Mouse (Mus musculus) lung, embryonic 16.5 days (tissue): ENCODE data around the gene Ctbp1. TPM values are rescaled to one million over a fixed set of nuclear protein-coding genes. Genes with fewer than 3 reads are reported as not detected.

Source experiments
- ATAC-seq: fragments of 200-750 bp; cut with Nextera tagmentation; 2 replicates; pipeline ENCODE4 v1.8.0; 2017; ENCODE audit warnings: low read depth, mild to moderate bottlenecking, moderate library complexity
- H3K27ac ChIP-seq: fragments of 300-500 bp; sonication (generic); 2 replicates; pipeline ENCODE4 v1.5.1; 2014; ENCODE audit warnings: mild to moderate bottlenecking, control low read depth, low read length
- H3K27me3 ChIP-seq: fragments of 300-500 bp; sonication (generic); 2 replicates; pipeline ENCODE4 v1.6.1; 2014; ENCODE audit warnings: low read depth, low read length, mixed read lengths; ENCODE audit not compliant: control insufficient read depth, insufficient read depth
- H3K36me3 ChIP-seq: fragments of 300-500 bp; sonication (generic); 2 replicates; pipeline ENCODE4 v1.6.1; 2014; ENCODE audit warnings: low read length; ENCODE audit not compliant: control insufficient read depth, insufficient read depth
- H3K4me1 ChIP-seq: fragments of 300-500 bp; sonication (generic); replicated peaks from 2 replicates; pipeline ENCODE4 v1.6.1; 2014; ENCODE audit warnings: low read length, mixed read lengths; ENCODE audit not compliant: control insufficient read depth, insufficient read depth
- H3K4me2 ChIP-seq: fragments of 300-500 bp; sonication (generic); 2 replicates; pipeline ENCODE4 v1.6.1; 2014; ENCODE audit warnings: low read depth, low read length, control low read depth
- H3K4me3 ChIP-seq: fragments of 300-500 bp; sonication (generic); 2 replicates; pipeline ENCODE4 v1.5.1; 2014; ENCODE audit warnings: mild to moderate bottlenecking, low read length, control low read depth
- H3K9ac ChIP-seq: fragments of 300-500 bp; sonication (generic); 2 replicates; pipeline ENCODE4 v1.6.1; 2014; ENCODE audit warnings: low read length, control low read depth
- H3K9me3 ChIP-seq: fragments of 300-500 bp; sonication (generic); 2 replicates; pipeline ENCODE4 v1.6.1; 2016; ENCODE audit warnings: low read length; ENCODE audit not compliant: control insufficient read depth
- WGBS: fragments of 180-500 bp; shearing (Covaris S2); extraction: QIAGEN DNeasy Blood & Tissue Kit; methylation state at CpG from one replicate; pipeline ENCODE4 v1.1.7; 2014; 5-methylcytosine and 5-hydroxymethylcytosine counted together
- polyA plus RNA-seq: library from polyadenylated mRNA; unstranded; fragments of >200 nt; fragmentation: Nextera tagmentation; extraction: Ambion mirVana; gene quantifications from 2 replicates; pipeline ENCODE4 v1.2.1, GENCODE M21; 2015

Ctbp1 gene
- polyA plus RNA-seq, 1 experiment from 2014 or later: 279 TPM

- Histone ChIP-seq H3K27ac (peak overlapping the region; percentile 90), H3K9me3 (no peaks in the 10 kb centered on the region), H3K4me1 (peaks cover 36% of the 10 kb centered on the region), H3K4me3 (no peak overlapping the region), H3K4me2 (no peak overlapping the region), H3K27me3 (no peaks in the 10 kb centered on the region), H3K36me3 (no peaks in the 10 kb centered on the region), H3K9ac (peak overlapping the region; percentile 44)
- WGBS: 51% methylated on average over 20 of the region's 20 CpGs
- ATAC-seq: peak; percentile 45
Measured at GRCm38 (mm10) chr5:33218746-33219449, 55.9 kb downstream of the Ctbp1 start.

DNA sequence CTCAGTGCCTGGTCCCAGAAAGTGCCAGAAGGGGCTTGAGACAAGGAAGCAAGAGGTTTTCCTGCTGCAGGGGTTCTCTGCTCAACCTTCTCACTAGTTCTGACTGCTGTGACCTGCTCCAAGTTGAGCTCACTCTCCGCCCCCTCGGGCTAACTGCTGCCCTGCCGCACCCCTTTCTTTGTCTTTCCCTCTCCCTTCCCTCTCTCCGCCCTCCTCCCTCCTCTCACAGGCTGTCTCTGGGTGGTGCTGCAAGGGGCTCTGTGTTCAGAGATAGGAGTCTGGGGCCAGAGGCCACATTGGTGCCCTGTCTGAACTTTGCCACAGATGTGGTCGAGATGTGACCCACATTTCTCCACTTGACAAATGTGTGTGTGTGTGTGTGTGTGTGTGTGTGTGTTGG lies 56.7 kb downstream of the Ctbp1 start, which contains the start of gene Spon2:
Spon2 (minus strand) TSS at position 375 of the 400 bp plus-strand sequence.
- Histone ChIP-seq H3K36me3 (no peaks in the 10 kb centered on the region), H3K4me1 (peaks cover 36% of the 10 kb centered on the region), H3K4me2 (peak within 1 kb of the TSS; percentile 39), H3K9me3 (no peaks in the 10 kb centered on the region), H3K27ac (peak within 1 kb of the TSS; percentile 90), H3K27me3 (no peaks in the 10 kb centered on the region), H3K9ac (peak within 1 kb of the TSS; percentile 44), H3K4me3 (no peak within 1 kb of the TSS)
- 9% methylated on average over 4 of the region's 5 CpGs for WGBS
- peak; percentile 67; the same call in 1 of the 2 replicates for ATAC-seq

DNA sequence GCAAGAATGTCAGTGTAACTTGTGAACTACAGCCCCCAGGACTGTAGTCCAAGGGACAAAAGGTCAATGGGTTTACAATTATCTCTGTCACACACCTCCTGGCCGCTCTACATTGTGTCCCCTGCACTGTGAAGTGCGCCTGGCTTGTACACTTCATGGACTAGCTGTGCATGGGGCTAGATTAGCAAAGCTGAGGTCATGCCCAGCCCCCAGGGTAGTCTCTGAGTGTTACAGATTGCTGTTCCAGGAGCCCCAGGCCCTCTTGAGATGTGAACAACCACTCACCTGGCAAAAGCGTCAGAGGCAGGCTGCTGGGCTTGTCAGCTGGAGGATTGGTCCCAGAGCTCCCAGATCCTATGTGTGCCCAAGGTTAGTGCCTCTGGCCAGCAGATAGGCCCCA lies 57.1 kb downstream of the Ctbp1 start:
- WGBS: 43% methylated on average over 3 of the region's 3 CpGs
- peak; percentile 35; the same call in 1 of the 2 replicates for ATAC-seq
- Histone ChIP-seq H3K4me3 (no peak overlapping the region), H3K9ac (peak overlapping the region; percentile 44), H3K27me3 (no peaks in the 10 kb centered on the region), H3K4me2 (peak overlapping the region; percentile 39), H3K36me3 (no peaks in the 10 kb centered on the region), H3K4me1 (peaks cover 34% of the 10 kb centered on the region), H3K9me3 (no peaks in the 10 kb centered on the region), H3K27ac (peak overlapping the region; percentile 90)

DNA sequence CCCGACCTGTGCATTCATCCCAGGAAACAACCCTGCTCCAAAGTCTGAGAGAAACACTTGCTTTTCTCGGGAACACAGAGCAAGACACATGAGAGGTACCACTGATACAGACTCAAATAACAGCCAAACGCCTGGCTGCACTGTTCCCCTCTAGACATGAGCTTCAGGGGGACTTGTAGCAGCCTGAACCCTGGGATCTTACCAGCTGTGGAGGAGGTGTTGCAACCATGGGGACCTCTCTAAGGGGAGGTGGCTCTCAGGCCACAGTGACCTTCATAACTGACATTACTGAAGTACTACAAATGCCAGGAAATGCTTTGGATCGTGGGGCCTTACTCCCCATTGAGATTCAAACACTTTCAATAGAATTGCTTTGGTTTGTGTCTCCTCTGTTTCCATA lies 60.1 kb downstream of the Ctbp1 start:
- H3K27ac ChIP-seq: no peak overlapping the region
- H3K4me3 ChIP-seq: no peak overlapping the region
- no peaks in the 10 kb centered on the region for H3K27me3 ChIP-seq
- no peak for ATAC-seq
- H3K36me3 ChIP-seq: no peaks in the 10 kb centered on the region
- WGBS: 58% methylated on average over 4 of the region's 4 CpGs
- peaks cover 20% of the 10 kb centered on the region for H3K4me1 ChIP-seq
- no peak overlapping the region for H3K9ac ChIP-seq
- H3K9me3 ChIP-seq: no peaks in the 10 kb centered on the region
- no peak overlapping the region for H3K4me2 ChIP-seq

DNA sequence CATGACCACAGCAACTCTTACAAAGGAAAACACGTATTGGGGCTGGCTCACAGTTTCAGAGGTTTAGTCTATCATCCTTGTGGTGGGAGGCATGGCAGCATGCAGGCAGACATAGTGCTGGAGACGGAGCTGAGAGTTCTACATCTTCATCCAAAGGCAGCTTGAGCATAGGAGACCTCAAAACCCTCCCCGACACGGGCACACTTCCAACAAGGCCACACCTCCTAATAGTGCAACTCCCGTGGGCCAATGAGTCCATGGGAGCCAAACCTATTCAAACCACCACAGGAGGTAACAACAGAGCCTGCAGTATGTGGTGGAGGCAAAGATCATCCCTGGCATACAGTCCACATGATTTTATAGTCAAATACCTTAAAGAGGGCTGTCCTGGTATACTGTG lies 63.5 kb downstream of the Ctbp1 start:
- Histone ChIP-seq H3K4me3 (no peak overlapping the region), H3K4me1 (no peaks in the 10 kb centered on the region; the same call in 1 of the 2 replicates), H3K9ac (no peak overlapping the region), H3K27me3 (no peaks in the 10 kb centered on the region), H3K9me3 (no peaks in the 10 kb centered on the region), H3K4me2 (no peak overlapping the region), H3K36me3 (no peaks in the 10 kb centered on the region), H3K27ac (no peak overlapping the region)
- ATAC-seq: no peak
- WGBS: 73% methylated on average over 5 of the region's 5 CpGs

GRCm38 (mm10) chr5:33210515-33210914 lies 64.3 kb downstream of the Ctbp1 start:
- no peak overlapping the region for H3K9ac ChIP-seq
- no peaks in the 10 kb centered on the region for H3K9me3 ChIP-seq
- WGBS: 82% methylated on average over 3 of the region's 3 CpGs
- no peak overlapping the region for H3K4me3 ChIP-seq
- no peak overlapping the region for H3K4me2 ChIP-seq
- no peak for ATAC-seq
- no peaks in the 10 kb centered on the region for H3K36me3 ChIP-seq
- no peaks in the 10 kb centered on the region for H3K27me3 ChIP-seq
- no peaks in the 10 kb centered on the region; the same call in 1 of the 2 replicates for H3K4me1 ChIP-seq
- no peak overlapping the region for H3K27ac ChIP-seq

DNA sequence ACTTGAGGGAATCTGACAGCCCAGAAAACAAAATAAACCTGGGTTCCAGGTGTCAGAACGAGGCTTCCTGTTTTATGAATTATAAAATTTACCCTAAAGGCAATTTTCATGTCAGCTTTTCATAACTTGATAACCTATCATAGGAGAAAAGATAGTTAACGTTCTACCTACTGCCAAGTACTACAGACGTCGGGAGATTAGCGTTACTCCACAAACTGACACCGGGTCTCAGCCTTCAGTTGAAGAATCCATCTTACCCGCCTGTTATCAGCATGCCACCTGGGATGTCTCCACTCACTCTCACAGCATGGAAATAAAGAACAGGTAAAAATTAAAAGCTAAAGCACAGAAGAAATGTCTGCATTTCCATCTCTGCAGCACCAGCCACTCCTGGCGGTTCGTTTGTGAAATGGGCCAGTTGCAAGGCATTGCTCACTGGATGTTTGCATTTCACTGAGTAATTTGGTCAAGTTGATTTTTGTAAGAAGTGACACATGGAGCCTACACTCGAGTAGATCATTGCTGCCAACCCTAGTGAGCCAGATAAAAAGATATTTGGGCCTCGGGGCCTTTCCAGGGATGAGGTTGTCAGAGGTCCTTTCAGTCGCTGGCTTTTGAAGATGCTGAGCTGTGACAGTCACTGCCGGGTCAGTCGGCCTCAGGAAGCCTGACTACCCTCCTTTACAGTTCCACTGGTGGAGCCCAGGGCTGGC lies 66.1 kb downstream of the Ctbp1 start:
- Histone ChIP-seq H3K4me1 (no peaks in the 10 kb centered on the region; the same call in 1 of the 2 replicates), H3K9ac (no peak overlapping the region), H3K4me3 (no peak overlapping the region), H3K4me2 (no peak overlapping the region), H3K36me3 (no peaks in the 10 kb centered on the region), H3K27me3 (no peaks in the 10 kb centered on the region), H3K9me3 (no peaks in the 10 kb centered on the region), H3K27ac (no peak overlapping the region)
- WGBS: 43% methylated on average over 14 of the region's 14 CpGs
- ATAC-seq: no peak

GRCm38 (mm10) chr5:33207136-33207535 lies 67.7 kb downstream of the Ctbp1 start:
- Histone ChIP-seq H3K4me3 (no peak overlapping the region), H3K4me1 (no peaks in the 10 kb centered on the region; the same call in 1 of the 2 replicates), H3K36me3 (no peaks in the 10 kb centered on the region), H3K9ac (no peak overlapping the region), H3K9me3 (no peaks in the 10 kb centered on the region), H3K27ac (no peak overlapping the region), H3K27me3 (no peaks in the 10 kb centered on the region; the same call in 1 of the 2 replicates), H3K4me2 (no peak overlapping the region)
- 40% methylated on average over 9 of the region's 9 CpGs for WGBS
- no peak for ATAC-seq

DNA sequence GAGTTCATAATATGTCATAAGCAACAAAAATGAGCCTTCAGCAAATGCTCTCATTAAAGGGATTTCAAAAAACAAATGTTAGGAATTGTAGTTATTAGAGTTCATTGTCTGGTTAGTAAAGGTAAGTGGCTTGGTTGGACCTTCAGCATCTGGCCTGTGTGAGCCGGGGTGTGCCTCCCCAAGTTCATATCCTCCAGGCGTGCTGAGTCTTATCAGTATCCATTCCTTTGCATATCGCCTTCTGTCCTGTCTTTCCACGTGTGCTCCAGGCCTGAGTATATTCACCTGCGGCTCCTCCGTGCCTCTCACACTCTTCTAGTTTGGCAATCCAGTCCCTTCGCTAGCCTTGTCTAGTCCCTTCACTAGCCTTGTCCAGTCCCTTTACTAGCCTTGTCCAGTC lies 68.5 kb downstream of the Ctbp1 start:
- H3K27me3 ChIP-seq: no peaks in the 10 kb centered on the region; the same call in 1 of the 2 replicates
- no peaks in the 10 kb centered on the region for H3K36me3 ChIP-seq
- no peaks in the 10 kb centered on the region; the same call in 1 of the 2 replicates for H3K4me1 ChIP-seq
- H3K27ac ChIP-seq: no peak overlapping the region
- no peak overlapping the region for H3K4me3 ChIP-seq
- no peak for ATAC-seq
- 77% methylated on average over 7 of the region's 7 CpGs for WGBS
- H3K4me2 ChIP-seq: no peak overlapping the region
- H3K9ac ChIP-seq: no peak overlapping the region
- H3K9me3 ChIP-seq: no peaks in the 10 kb centered on the region
